Mouse (Mus musculus): ENCODE results near the gene Tacr1.
"Not testable (repeated sequence)": the region's sequence is repeated elsewhere in the genome, so short reads cannot be mapped to it uniquely, and the experiment has no call there.

Tacr1 gene

DNA sequence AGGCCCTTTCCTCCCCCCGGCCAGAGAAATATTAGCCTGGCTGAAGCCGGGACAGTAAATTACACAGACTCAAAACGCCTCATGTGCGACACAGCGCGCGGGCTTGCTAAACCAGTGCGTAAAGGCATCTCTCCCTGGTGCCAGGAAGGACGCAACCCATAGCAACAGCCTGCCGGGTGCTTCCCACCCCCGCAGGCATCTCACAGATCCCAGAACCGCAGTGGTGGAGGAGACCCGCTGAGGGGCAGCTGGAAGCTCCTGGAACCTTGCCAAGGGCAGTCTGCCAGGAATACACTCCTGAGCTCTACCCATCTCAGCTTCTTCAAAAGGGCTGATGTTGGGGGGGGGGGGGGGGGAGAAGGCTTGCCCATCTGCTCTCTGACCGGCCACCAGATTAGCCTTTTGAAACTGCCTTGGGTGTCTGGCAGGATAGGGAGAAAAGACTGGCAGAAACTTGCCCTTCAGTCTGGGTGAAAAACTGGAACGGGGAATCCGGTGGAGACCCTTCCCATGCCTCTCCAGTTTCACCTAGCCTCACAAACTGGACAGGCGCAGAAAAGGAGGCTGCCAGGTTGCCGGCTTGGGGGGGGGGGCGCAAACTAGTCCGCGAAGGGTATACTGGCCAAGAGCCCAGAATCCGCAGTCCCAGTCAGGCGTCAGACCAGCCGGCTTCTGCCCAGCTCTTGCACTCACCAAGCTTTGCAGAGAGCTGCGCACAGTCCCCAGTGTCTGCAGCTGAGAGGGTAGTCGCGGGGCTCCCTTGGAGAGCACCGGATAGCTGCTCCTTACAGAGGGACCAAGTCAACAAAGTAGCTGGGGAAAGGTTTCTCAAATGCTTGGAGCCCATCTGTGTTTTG lies at the start of gene Tacr1:
TSS of gene Tacr1 (plus strand) at position 740 of the 857 bp plus-strand sequence.
- no peak for DNase-seq (ENCODE audit: low read depth, low spot score)

DNA sequence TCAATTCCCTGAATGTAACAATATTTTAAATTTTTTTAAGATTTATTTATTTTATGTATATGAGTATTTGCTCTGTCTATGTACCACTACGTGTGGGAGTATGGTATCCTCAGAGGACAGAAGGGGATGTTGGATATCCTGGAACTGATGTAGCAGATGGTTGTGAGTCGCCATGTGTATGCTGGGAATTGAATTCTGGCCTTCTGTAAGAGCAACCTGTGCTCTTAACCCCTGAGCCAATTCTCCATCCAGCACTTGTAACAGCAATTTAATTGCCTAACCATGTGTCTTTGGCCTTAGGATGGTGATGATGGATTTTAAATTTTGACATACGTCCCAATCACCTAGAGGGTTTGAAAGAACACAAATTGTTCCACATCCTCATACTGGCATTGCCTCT lies 26.0 kb upstream of the Tacr1 start:
- no peak for DNase-seq (ENCODE audit: low read depth, low spot score)

DNA sequence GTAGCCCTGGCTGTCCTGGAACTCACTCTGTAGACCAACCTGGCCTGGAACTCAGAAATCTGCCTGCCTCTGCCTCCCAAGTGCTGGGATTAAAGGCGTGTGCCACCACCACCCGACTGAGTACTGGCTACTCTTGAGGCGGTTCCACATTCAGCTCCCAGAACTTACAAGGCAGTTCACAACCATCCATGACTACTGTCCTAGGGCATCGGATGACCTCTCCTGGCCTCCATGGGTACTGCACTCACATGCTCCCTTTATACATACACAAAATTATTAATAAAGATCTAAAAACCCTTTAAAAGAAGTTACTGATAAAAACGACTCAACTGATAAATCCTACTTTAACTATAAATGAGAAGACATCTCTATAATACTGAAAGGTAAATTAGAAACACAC lies 18.6 kb upstream of the Tacr1 start:
- no peak for DNase-seq (ENCODE audit: low read depth, low spot score)

GRCm38 (mm10) chr6:82402501-82403495 lies 664 bp downstream of the Tacr1 start:
- no peak for DNase-seq (ENCODE audit: low read depth, low spot score)

DNA sequence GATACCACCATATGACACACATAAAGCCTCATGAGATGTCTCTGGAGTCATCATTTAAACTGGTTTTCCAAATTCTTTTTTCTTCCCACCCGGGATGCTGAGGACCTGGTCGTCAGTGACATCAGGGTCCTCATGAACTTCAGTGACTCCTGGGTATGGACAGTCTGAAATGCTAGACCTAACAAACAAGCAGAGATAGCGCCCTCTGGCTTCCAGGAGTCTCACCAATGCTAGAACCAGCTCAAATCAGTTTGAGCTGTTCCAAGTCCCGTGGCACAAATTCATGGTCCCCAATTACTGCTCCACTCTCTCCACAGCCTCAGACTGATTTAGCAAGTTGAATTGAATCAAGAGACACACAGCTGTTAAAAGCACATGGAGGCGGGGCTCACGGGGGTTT lies 16.2 kb downstream of the Tacr1 start:
- DNase-seq (ENCODE audit: low read depth, low spot score), result no peak

- DNase-seq (ENCODE audit: low read depth, low spot score), result no peak
These were observed 18.1 kb downstream of the Tacr1 start for GRCm38 (mm10) chr6:82420222-82420621.

DNA sequence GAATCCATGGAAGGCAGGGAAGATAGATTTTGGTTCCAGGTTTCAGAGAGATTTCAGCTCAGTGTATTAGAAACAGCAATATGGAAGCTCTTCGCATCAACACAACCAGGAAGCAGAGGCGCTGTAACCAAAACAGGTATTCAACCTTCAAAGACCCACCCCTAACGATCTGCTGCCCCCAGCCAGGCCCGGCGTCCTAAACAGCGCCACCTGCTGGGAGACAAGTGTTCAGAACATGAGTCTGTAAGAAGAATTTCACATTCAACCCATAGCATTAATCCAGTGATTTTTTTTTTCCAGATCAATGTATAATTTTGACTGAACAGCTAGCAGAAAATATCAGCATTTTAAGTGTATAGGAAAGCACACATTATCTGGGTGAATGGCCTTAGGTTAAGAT lies 26.8 kb downstream of the Tacr1 start:
- no peak for DNase-seq (ENCODE audit: low read depth, low spot score)

DNA sequence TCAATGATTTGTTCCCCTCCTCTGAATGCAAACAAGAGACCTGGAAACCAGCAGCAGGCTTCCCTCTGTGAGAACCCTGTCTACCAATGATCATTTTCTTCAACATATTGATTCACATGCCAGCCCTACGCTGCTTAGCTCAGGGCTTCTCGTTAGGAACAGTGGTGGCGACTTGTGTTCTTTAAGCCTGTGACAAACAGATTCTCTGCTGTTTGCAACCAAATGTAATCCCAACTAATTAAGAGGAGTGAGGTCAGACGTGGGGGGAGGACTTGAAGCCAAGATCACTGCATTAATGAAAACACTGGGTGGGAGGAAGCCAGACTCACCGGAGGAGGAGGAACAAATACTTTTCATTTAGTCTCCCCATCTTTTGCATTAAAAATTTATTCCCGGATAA lies 27.6 kb downstream of the Tacr1 start:
- DNase-seq (ENCODE audit: low read depth, low spot score), result no peak

DNA sequence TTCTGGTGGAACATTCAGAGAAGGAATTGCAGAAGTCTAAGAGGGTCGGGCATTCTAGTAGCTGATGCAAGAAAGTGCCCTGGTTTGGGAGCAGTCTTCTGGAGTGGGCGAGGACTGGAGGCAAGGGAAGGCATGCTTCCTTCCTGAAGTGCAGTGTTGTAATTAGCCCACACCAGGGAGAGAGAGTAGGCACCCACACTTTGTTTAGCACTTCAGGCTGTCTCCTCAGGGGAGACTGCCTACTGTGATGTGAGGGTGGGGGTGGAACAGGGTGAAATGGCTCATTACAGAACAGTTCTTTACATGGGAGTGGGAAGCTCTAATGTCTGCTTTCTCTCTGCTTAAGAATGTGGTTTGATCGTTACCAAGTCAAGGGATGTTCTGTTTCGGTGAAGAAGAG lies 35.0 kb downstream of the Tacr1 start:
- no peak for DNase-seq (ENCODE audit: low read depth, low spot score)

GRCm38 (mm10) chr6:82452206-82453095 lies 50.3 kb downstream of the Tacr1 start:
- not testable (repeated sequence) for DNase-seq (ENCODE audit: low read depth, low spot score)

GRCm38 (mm10) chr6:82455245-82455644 lies 53.1 kb downstream of the Tacr1 start:
- peak; percentile 43 for DNase-seq (ENCODE audit: low read depth, low spot score)

GRCm38 (mm10) chr6:82457163-82457763 lies 55.1 kb downstream of the Tacr1 start:
- no peak for DNase-seq (ENCODE audit: low read depth, low spot score)

GRCm38 (mm10) chr6:82458762-82459389 lies 56.7 kb downstream of the Tacr1 start:
- DNase-seq (ENCODE audit: low read depth, low spot score), result no peak

DNA sequence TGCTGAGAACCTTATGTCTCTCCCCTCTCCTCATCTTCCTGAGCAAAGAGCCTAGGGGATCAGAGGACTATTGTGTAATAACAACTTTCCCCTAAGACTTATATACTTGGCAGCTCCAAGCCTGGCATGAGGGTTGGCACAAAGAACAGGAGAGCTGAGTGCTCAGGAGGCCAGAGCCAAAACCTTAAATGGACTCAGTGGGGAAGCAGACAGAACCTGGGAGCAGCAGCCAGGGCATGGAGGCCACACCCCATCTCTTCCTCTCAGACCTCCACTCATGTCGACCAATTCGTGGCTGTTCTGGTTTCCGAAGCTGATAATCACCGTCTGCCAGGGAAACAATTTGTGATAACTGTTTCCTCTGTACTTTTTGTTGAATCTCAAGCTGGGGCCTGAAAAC lies 61.0 kb downstream of the Tacr1 start:
- no peak for DNase-seq (ENCODE audit: low read depth, low spot score)

GRCm38 (mm10) chr6:82474477-82474876 lies 72.3 kb downstream of the Tacr1 start:
- no peak for DNase-seq (ENCODE audit: low read depth, low spot score)

- DNase-seq (ENCODE audit: low read depth, low spot score), result no peak
These were observed 81.7 kb downstream of the Tacr1 start for GRCm38 (mm10) chr6:82483842-82484241.

GRCm38 (mm10) chr6:82494481-82494880 lies 92.3 kb downstream of the Tacr1 start:
- DNase-seq (ENCODE audit: low read depth, low spot score), result no peak

DNA sequence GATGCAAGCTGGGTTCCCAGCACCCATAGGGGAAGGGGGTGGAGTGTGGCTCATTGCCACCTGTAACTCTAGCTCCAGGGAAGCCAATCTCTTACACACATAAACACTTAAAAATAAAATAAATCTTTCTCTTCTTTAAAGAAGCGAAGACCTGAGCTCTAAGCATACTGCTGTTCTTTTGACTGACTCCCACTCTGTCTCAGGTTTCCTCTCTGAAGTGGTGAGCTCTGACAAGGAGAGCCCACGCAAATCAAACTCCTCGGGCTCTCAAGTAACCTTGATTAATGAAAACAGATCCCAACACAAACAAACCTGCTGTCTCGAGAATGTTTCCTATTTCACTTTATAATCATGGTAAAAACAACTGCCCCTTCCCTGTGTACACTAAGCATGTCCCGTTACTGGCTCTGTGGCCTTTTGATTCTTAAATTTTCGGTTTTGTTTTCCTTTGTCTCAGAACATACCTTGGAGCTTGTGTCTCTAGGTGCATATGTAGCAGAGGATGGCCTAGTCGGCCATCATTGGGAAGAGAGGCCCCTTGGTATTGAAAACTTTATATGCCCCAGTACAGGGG lies 108.8 kb downstream of the Tacr1 start:
- DNase-seq (ENCODE audit: low read depth, low spot score), result no peak

DNA sequence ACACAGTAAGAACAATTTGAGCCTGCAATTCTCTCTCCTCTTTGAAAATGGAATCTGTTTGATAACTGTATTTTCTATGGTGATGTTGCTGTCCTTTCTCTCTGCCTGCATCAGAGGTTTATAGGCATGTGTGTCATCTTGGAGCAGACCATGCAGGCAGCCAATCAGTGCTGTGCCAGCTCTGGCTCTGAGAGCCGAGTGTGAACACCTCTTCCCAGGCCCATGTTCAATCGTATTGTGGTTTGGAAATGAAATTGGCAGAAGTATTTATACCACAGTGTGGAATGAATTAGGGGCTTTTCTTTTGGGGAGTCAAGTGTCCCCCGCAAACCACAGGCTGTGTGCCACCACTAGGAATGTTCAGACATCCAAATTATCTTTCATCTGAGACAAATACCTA lies 117.5 kb downstream of the Tacr1 start:
- no peak for DNase-seq (ENCODE audit: low read depth, low spot score)

GRCm38 (mm10) chr6:82522567-82522966 lies 120.4 kb downstream of the Tacr1 start:
- DNase-seq (ENCODE audit: low read depth, low spot score), result no peak
